Mouse (Mus musculus): ENCODE measurements around the gene Sh2b1. TPM values are rescaled to one million over a fixed set of nuclear protein-coding genes. Genes with fewer than 3 reads are reported as not detected.

Sh2b1 gene
- polyA plus RNA-seq, 1 experiment from 2014 or later, result 40.9 TPM

DNA sequence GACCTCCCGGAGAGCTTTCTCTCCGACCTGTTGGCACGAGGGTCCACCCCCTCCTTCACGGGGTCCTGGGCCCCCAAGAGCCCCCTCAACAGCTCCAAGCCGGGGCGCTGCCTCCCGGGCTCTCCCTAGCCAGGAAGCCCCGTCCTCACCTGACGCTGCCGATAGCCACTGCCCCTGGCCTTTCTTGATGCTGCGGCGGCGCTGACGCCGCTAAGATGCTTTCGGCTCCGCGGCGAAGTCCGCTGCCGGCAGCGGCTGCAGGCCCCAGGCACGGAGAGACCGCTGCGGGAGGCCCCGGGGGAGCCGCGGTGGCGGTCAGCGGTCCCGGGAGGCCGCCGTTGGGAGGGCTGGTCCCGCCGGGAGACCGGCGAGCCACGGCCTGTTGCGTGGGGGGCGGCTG, 27.5 kb upstream of the Sh2b1 start:
- no peaks in the 10 kb centered on the region for H3K9me3 ChIP-seq (ENCODE audit: control insufficient read depth, low read length)
- H3K4me1 ChIP-seq (replicated peaks; ENCODE audit: control insufficient read depth, insufficient read depth, low read length), result peaks cover 8% of the 10 kb centered on the region
- H3K9ac ChIP-seq (ENCODE audit: low read length), result peak overlapping the region; percentile 98
- WGBS, result under 1% methylated on average over 40 of the region's 40 CpGs
- no peak; the same call in 1 of the 2 replicates for ATAC-seq (replicated peaks; ENCODE audit: low FRiP score, low TSS enrichment, low read depth)
- peak overlapping the region; percentile 100 for H3K4me3 ChIP-seq (ENCODE audit: low read depth, low read length)
- peak overlapping the region; percentile 82; the same call in 1 of the 2 replicates for H3K4me2 ChIP-seq (ENCODE audit: low read length)
- H3K27ac ChIP-seq (ENCODE audit: low read depth), result peak overlapping the region; percentile 99
- peaks cover 35% of the 10 kb centered on the region for H3K36me3 ChIP-seq (ENCODE audit: control insufficient read depth, insufficient read depth, low read length)
- DNase-seq (ENCODE audit: low spot score), result no peak
- no peaks in the 10 kb centered on the region for H3K27me3 ChIP-seq (replicated peaks; ENCODE audit: control insufficient read depth, insufficient read depth, low read length)

DNA sequence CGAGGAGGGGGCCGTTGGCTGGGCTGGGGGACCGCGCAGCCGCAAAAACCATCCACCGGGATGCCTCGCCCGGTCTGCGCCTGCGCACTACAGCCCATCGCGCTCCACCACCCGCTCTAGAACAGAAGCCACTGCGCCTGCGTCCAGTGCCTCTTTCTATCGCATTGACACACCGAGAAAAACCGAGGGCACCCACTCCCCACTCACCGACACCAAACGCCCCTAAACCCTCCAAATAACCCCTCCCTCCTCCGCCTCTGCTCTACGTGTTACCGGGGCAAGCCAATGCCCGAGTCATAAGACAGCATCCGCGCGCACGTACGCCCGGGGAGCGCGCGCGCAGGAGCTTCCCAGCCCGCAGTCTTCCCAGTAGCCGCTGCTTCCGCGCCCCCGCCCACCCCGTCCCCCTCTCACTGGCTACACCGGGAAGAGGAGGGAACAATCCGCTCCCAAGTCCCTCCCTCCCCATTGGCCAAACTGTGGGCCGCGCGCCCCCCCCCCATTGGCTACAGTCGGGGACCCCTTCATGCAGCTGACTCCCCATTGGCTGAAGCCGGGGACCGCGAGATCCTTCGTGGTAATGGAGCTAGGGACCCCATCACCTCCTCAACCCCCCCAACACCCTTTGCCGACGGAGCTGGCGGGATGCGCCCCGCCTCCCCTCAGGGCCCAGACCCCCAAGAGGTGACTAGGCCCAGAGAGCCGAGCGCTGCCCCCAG, 27.0 kb upstream of the Sh2b1 start:
- DNase-seq (ENCODE audit: low spot score), result peak; percentile 97
- peak overlapping the region; percentile 98 for H3K9ac ChIP-seq (ENCODE audit: low read length)
- WGBS, result 0% methylated on average over 44 of the region's 57 CpGs

DNA sequence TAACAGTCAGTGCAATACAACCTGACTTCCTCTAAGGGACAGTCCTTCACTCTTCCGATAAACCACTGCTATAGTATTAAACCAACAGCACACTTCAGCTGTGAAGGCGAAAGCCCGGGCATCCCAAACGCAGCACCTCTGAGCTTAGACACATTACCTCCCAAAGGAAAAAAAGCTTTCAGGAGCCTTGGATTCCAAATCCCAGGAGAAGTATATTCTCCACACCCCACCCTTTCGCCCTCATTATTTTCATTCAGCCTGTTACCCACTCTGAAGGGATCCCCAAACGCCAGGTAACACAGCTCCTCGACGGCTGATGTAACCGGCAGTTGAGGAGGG, 26.4 kb upstream of the Sh2b1 start:
- H3K36me3 ChIP-seq (ENCODE audit: control insufficient read depth, insufficient read depth, low read length), result peaks cover 46% of the 10 kb centered on the region
- peak overlapping the region; percentile 98 for H3K9ac ChIP-seq (ENCODE audit: low read length)
- no peaks in the 10 kb centered on the region for H3K27me3 ChIP-seq (replicated peaks; ENCODE audit: control insufficient read depth, insufficient read depth, low read length)
- H3K4me2 ChIP-seq (ENCODE audit: low read length), result peak overlapping the region; percentile 87
- peaks cover 8% of the 10 kb centered on the region for H3K4me1 ChIP-seq (replicated peaks; ENCODE audit: control insufficient read depth, insufficient read depth, low read length)
- H3K9me3 ChIP-seq (ENCODE audit: control insufficient read depth, low read length), result no peaks in the 10 kb centered on the region
- peak overlapping the region; percentile 99 for H3K27ac ChIP-seq (ENCODE audit: low read depth)
- no peak for DNase-seq (ENCODE audit: low spot score)
- WGBS, result 4% methylated on average over 9 of the region's 9 CpGs
- no peak for ATAC-seq (replicated peaks; ENCODE audit: low FRiP score, low TSS enrichment, low read depth)
- peak overlapping the region; percentile 100 for H3K4me3 ChIP-seq (ENCODE audit: low read depth, low read length)

More for the DNA sequence above, 27.0 kb upstream of the Sh2b1 start:
- Histone ChIP-seq H3K27me3 (replicated peaks; ENCODE audit: control insufficient read depth, insufficient read depth, low read length) (no peaks in the 10 kb centered on the region), H3K4me2 (ENCODE audit: low read length) (peak overlapping the region; percentile 87), H3K9me3 (ENCODE audit: control insufficient read depth, low read length) (no peaks in the 10 kb centered on the region), H3K4me1 (replicated peaks; ENCODE audit: control insufficient read depth, insufficient read depth, low read length) (peaks cover 8% of the 10 kb centered on the region), H3K4me3 (ENCODE audit: low read depth, low read length) (peak overlapping the region; percentile 100), H3K27ac (ENCODE audit: low read depth) (peak overlapping the region; percentile 99), H3K36me3 (ENCODE audit: control insufficient read depth, insufficient read depth, low read length) (peaks cover 41% of the 10 kb centered on the region)
- ATAC-seq (replicated peaks; ENCODE audit: low FRiP score, low TSS enrichment, low read depth), result peak; percentile 90

DNA sequence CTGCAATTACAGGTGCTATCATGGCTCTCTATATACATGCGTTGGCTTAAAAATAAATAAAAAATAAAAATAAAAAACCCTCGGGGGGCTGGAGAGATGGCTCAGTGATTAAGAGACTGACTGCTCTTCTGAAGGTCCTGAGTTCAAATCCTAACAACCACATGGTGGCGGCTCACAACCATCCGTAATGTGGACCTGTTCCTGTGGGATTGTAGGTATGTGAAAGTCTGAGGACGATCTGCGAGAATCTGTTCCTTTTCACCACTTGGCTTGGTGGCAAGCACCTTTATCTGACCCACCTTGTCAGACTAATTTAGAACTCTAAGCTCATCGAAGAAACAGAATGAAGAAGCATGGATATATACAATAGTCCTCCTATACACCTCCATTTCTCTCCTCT, 24.2 kb upstream of the Sh2b1 start:
- DNase-seq (ENCODE audit: low spot score), result no peak
- Histone ChIP-seq H3K27ac (ENCODE audit: low read depth) (no peak overlapping the region), H3K36me3 (ENCODE audit: control insufficient read depth, insufficient read depth, low read length) (peaks cover 69% of the 10 kb centered on the region), H3K4me3 (ENCODE audit: low read depth, low read length) (no peak overlapping the region), H3K27me3 (replicated peaks; ENCODE audit: control insufficient read depth, insufficient read depth, low read length) (no peaks in the 10 kb centered on the region), H3K9me3 (ENCODE audit: control insufficient read depth, low read length) (no peaks in the 10 kb centered on the region), H3K4me2 (ENCODE audit: low read length) (no peak overlapping the region), H3K9ac (ENCODE audit: low read length) (no peak overlapping the region), H3K4me1 (replicated peaks; ENCODE audit: control insufficient read depth, insufficient read depth, low read length) (peaks cover 8% of the 10 kb centered on the region)
- no peak for ATAC-seq (replicated peaks; ENCODE audit: low FRiP score, low TSS enrichment, low read depth)
- WGBS, result 94% methylated on average over 7 of the region's 7 CpGs

DNA sequence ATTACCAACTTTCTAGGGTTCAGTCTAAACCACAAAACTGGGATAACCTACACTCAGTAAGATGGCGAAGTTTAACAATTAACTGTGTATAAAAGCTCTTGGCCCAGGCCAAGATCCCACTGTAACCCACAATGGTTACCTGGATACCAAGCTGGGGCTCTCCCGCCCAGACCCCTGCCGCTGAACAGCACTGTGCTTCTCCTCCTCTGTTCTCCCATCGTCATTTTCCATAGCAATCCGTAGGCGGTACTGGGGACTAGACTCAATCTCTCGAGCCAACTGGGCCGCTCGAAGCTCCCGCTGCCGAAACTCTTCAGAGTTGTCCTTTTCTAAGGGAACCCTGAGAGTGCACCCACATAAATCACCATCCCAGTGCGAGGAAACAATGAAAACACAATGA, 22.7 kb upstream of the Sh2b1 start:
- WGBS, result 92% methylated on average over 12 of the region's 12 CpGs
- no peaks in the 10 kb centered on the region for H3K27me3 ChIP-seq (replicated peaks; ENCODE audit: control insufficient read depth, insufficient read depth, low read length)
- no peak for ATAC-seq (replicated peaks; ENCODE audit: low FRiP score, low TSS enrichment, low read depth)

DNA sequence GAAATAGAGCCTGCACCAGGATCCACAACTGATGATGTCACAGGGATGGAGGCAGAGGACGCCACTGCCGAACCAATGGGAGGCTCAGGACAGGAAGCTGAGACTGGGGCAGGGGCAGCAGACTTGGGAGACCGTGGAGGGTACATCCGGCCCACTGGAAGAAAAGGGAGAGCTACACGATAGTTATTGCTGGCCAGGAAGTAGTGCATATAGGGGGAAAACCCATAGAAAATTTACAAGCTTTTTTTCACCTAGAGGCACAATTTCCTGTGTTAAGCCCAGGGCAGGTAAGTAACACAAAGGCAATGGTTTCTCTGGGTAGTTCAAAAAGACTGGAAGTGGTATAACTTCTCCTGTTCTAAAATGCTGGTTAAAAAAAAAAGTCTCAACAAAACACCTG, 21.3 kb upstream of the Sh2b1 start:
- Histone ChIP-seq H3K4me2 (ENCODE audit: low read length) (no peak overlapping the region), H3K36me3 (ENCODE audit: control insufficient read depth, insufficient read depth, low read length) (peaks cover 98% of the 10 kb centered on the region), H3K27me3 (replicated peaks; ENCODE audit: control insufficient read depth, insufficient read depth, low read length) (no peaks in the 10 kb centered on the region), H3K4me3 (ENCODE audit: low read depth, low read length) (no peak overlapping the region), H3K9me3 (ENCODE audit: control insufficient read depth, low read length) (no peaks in the 10 kb centered on the region), H3K27ac (ENCODE audit: low read depth) (no peak overlapping the region), H3K4me1 (replicated peaks; ENCODE audit: control insufficient read depth, insufficient read depth, low read length) (peaks cover 5% of the 10 kb centered on the region), H3K9ac (ENCODE audit: low read length) (no peak overlapping the region)
- no peak for ATAC-seq (replicated peaks; ENCODE audit: low FRiP score, low TSS enrichment, low read depth)
- WGBS, result 87% methylated on average over 5 of the region's 5 CpGs
- DNase-seq (ENCODE audit: low spot score), result no peak

More for the DNA sequence above, 22.7 kb upstream of the Sh2b1 start:
- H3K4me3 ChIP-seq (ENCODE audit: low read depth, low read length), result no peak overlapping the region
- H3K9me3 ChIP-seq (ENCODE audit: control insufficient read depth, low read length), result no peaks in the 10 kb centered on the region
- H3K4me2 ChIP-seq (ENCODE audit: low read length), result no peak overlapping the region
- peaks cover 5% of the 10 kb centered on the region for H3K4me1 ChIP-seq (replicated peaks; ENCODE audit: control insufficient read depth, insufficient read depth, low read length)
- H3K9ac ChIP-seq (ENCODE audit: low read length), result no peak overlapping the region
- H3K27ac ChIP-seq (ENCODE audit: low read depth), result no peak overlapping the region
- no peak for DNase-seq (ENCODE audit: low spot score)
- peaks cover 83% of the 10 kb centered on the region for H3K36me3 ChIP-seq (ENCODE audit: control insufficient read depth, insufficient read depth, low read length)

DNA sequence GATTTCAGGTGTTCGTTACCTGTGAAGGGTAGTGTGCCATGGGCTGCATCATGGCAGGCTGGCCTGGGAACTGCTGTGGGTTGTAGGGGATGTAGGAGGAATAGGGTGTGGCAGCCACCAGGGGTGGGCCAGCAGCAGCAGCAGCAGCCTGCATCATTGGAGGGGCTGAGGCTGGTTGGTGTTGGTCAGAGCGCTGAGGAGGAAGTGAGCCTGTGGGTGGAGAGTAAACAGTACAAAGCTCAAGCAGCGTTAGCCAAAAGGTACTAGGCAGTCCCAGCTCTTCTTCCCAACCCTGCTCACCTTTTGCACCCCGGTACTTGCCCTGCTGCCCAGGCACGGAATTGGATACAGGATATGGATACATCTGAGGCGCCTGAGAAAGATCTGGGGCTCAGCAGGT, 18.9 kb upstream of the Sh2b1 start:
- ATAC-seq (replicated peaks; ENCODE audit: low FRiP score, low TSS enrichment, low read depth) (no peak), DNase-seq (ENCODE audit: low spot score) (no peak)
- Histone ChIP-seq H3K9me3 (ENCODE audit: control insufficient read depth, low read length) (no peaks in the 10 kb centered on the region), H3K4me2 (ENCODE audit: low read length) (no peak overlapping the region), H3K36me3 (ENCODE audit: control insufficient read depth, insufficient read depth, low read length) (peaks cover 96% of the 10 kb centered on the region), H3K4me1 (replicated peaks; ENCODE audit: control insufficient read depth, insufficient read depth, low read length) (no peaks in the 10 kb centered on the region), H3K27ac (ENCODE audit: low read depth) (no peak overlapping the region), H3K9ac (ENCODE audit: low read length) (no peak overlapping the region), H3K27me3 (replicated peaks; ENCODE audit: control insufficient read depth, insufficient read depth, low read length) (no peaks in the 10 kb centered on the region), H3K4me3 (ENCODE audit: low read depth, low read length) (no peak overlapping the region)
- 87% methylated on average over 6 of the region's 6 CpGs for WGBS

DNA sequence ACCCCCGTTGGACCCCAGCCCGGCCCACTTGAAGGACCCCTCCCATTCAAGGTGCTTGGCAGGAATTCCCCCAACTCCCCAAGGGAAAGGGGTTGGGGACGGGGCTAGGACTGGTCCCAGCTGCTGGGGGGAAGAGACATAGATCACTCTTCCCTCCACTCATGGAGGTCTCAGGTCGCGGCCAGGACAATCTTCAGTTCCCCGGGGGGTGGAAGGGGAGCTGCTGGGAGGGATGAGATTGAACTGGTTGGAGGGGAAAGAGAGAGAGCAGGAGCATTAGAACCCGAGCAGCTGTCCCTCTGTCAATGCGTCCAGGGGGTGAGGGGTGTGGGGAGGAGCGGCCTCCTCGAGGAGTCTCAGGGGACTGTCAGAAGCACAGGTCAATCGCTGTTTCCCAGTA, 16.7 kb upstream of the Sh2b1 start:
- no peak overlapping the region for H3K4me3 ChIP-seq (ENCODE audit: low read depth, low read length)
- no peak for ATAC-seq (replicated peaks; ENCODE audit: low FRiP score, low TSS enrichment, low read depth)
- WGBS, result 52% methylated on average over 9 of the region's 11 CpGs
- peaks cover 81% of the 10 kb centered on the region for H3K36me3 ChIP-seq (ENCODE audit: control insufficient read depth, insufficient read depth, low read length)
- no peaks in the 10 kb centered on the region for H3K27me3 ChIP-seq (replicated peaks; ENCODE audit: control insufficient read depth, insufficient read depth, low read length)
- DNase-seq (ENCODE audit: low spot score), result no peak
- H3K27ac ChIP-seq (ENCODE audit: low read depth), result no peak overlapping the region
- H3K4me1 ChIP-seq (replicated peaks; ENCODE audit: control insufficient read depth, insufficient read depth, low read length), result 0 out of 2 replicates have a peak, but pooled peaks cover 6% of the 10 kb centered on the region
- H3K9ac ChIP-seq (ENCODE audit: low read length), result no peak overlapping the region
- H3K4me2 ChIP-seq (ENCODE audit: low read length), result no peak overlapping the region
- no peaks in the 10 kb centered on the region for H3K9me3 ChIP-seq (ENCODE audit: control insufficient read depth, low read length)

DNA sequence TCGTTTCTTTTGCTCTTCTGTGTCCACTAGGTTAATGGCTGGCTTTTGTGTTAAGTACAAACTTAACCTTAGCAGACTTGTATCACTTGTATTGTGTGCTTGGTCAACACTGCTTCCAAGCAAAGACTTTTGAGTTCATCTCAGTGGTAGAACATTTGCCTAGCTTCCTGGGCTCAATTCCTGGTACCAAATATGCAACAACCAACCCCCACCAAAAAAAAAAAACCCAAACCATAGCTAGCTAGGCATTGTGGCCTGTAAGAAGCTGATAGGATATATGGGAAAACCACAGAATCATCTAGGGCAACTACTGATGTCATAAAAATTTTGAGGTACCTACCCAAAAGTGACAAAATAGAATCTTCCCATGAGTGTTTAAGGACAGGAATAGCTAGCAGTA, 15.8 kb upstream of the Sh2b1 start:
- ATAC-seq (replicated peaks; ENCODE audit: low FRiP score, low TSS enrichment, low read depth) (no peak), DNase-seq (ENCODE audit: low spot score) (no peak)
- Histone ChIP-seq H3K36me3 (ENCODE audit: control insufficient read depth, insufficient read depth, low read length) (peaks cover 71% of the 10 kb centered on the region), H3K9me3 (ENCODE audit: control insufficient read depth, low read length) (no peaks in the 10 kb centered on the region), H3K4me3 (ENCODE audit: low read depth, low read length) (no peak overlapping the region), H3K4me2 (ENCODE audit: low read length) (no peak overlapping the region), H3K27ac (ENCODE audit: low read depth) (no peak overlapping the region), H3K4me1 (replicated peaks; ENCODE audit: control insufficient read depth, insufficient read depth, low read length) (0 out of 2 replicates have a peak, but pooled peaks cover 6% of the 10 kb centered on the region), H3K27me3 (replicated peaks; ENCODE audit: control insufficient read depth, insufficient read depth, low read length) (no peaks in the 10 kb centered on the region), H3K9ac (ENCODE audit: low read length) (no peak overlapping the region)
- WGBS, result 79% methylated on average over 1 of the region's 1 CpGs

All from intestine, embryonic 14.5 days (tissue).